Comparison of ENCODE assay signal across 18 mouse cellular contexts in the genomic region with DNA sequence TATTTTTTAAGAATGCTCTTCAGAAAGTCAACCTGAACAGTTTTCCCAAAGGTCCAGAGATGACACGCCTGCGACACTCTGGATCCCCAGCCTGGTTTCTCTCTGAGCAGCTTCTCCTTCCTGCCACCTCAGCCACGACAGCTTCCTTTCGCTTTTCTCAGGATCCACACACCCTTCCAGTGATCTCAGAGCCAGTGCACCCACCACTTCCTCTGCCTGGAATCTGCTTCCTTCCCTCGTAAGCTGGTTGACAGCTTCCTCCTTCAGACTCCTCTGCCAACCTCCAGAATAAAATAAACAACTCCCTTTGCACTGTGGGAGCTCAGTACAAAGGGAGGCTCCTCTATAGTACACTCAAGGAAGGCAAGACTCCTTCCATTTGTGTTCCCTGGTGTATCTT. TPM values are rescaled to one million over a fixed set of nuclear protein-coding genes. Genes with fewer than 3 reads are reported as not detected.
DNase-seq lines count a peak whose midpoint lies in the region; ATAC-seq lines count a peak whose summit lies in the region.
"Had no signal": no experiment of that assay in that cellular context is flagged by ENCODE, and none has a peak within 500 bp of the region (broad histone marks: within the 10 kb centered on the region; RNA-seq: fewer than 3 reads in every experiment).

No protein-coding gene starts in this region.

- no peak overlapping the region for H3K27ac ChIP-seq in kidney, embryonic 14.5 days (ENCODE audit: low read depth, low read length)
- H3K27ac ChIP-seq: forebrain, embryonic 13.5 days; heart, adult 2 months; limb, embryonic 12.5 days; neural tube, embryonic 12.5 days had no signal

- no peak overlapping the region for H3K9ac ChIP-seq in kidney, embryonic 14.5 days (ENCODE audit: low read depth, low read length)
- H3K9ac ChIP-seq: forebrain, embryonic 13.5 days; limb, embryonic 12.5 days; neural tube, embryonic 12.5 days had no signal

- peak; percentile 37 for DNase-seq in kidney, postnatal 14 days
- peak; percentile 55 for DNase-seq in 416B (ENCODE audit: low read depth)
- peak; percentile 65 for DNase-seq in brain, adult 2 months (ENCODE audit: low read depth, low spot score)
- DNase-seq in lung, postnatal 36 days = peak; percentile 73
- DNase-seq in gastrocnemius, postnatal 36 days = no peak
- no peak for DNase-seq in left cerebral cortex, adult 11 months (ENCODE audit: low spot score)
- DNase-seq: adrenal gland, adult 2 months; cerebellum, adult 8-10 months; embryo, embryonic 11 days; spleen, adult 18-20 months; thymus, postnatal 14 days had no signal

- ATAC-seq in kidney, embryonic 14.5 days (ENCODE audit: low FRiP score, low TSS enrichment) = no peak
- ATAC-seq: CD4-positive, CD25-positive, alpha-beta regulatory T cell, adult 4 months; forebrain, embryonic 13.5 days had no signal

- no peaks in the 10 kb centered on the region for H3K4me1 ChIP-seq in kidney, embryonic 14.5 days (ENCODE audit: control insufficient read depth, insufficient read depth, low read length)
- H3K4me1 ChIP-seq: forebrain, embryonic 13.5 days; neural tube, embryonic 12.5 days had no signal

- 70% methylated on average over 5 of the region's 5 CpGs for WGBS in kidney, embryonic 14.5 days

- no peaks in the 10 kb centered on the region for H3K9me3 ChIP-seq in kidney, embryonic 14.5 days (ENCODE audit: control insufficient read depth, low read length)
- H3K9me3 ChIP-seq: forebrain, embryonic 13.5 days; limb, embryonic 12.5 days; neural tube, embryonic 12.5 days had no signal

- intact Hi-C loops in gastrocnemius, postnatal 36 days (cut with DNase I) = no loop called here

- no peaks in the 10 kb centered on the region for H3K36me3 ChIP-seq in kidney, embryonic 14.5 days (ENCODE audit: control insufficient read depth, insufficient read depth, low read length)
- H3K36me3 ChIP-seq: limb, embryonic 12.5 days; neural tube, embryonic 12.5 days had no signal

- no peaks in the 10 kb centered on the region; the same call in 1 of the 2 replicates for H3K27me3 ChIP-seq in kidney, embryonic 14.5 days (ENCODE audit: control insufficient read depth, insufficient read depth, low read length)
- H3K27me3 ChIP-seq: forebrain, embryonic 13.5 days; neural tube, embryonic 12.5 days had no signal

- H3K4me3 ChIP-seq in kidney, embryonic 14.5 days (ENCODE audit: low read length) = no peak overlapping the region
- H3K4me3 ChIP-seq: forebrain, embryonic 13.5 days; heart, adult 2 months; limb, embryonic 12.5 days; neural tube, embryonic 12.5 days had no signal

- H3K4me2 ChIP-seq in kidney, embryonic 14.5 days (replicated peaks; ENCODE audit: low read depth, low read length) = no peak overlapping the region
- H3K4me2 ChIP-seq: forebrain, embryonic 13.5 days; limb, embryonic 12.5 days; neural tube, embryonic 12.5 days had no signal

RNA-seq across cellular contexts. Expression of gene Irf8, which starts 27.1 kb away (rescaled TPM):
- polyA plus RNA-seq in kidney, embryonic 14.5 days (2014; fragmentation: Nextera tagmentation; extraction: Ambion mirVana) = 5.6 and 5.7 TPM in 2 replicates
- 1 to 10 TPM; 6.7 to 9.9 TPM for total RNA-seq in gastrocnemius, postnatal 36 days (2021)
- total RNA-seq: MEL had no signal

Comparison
In these comparisons a context has a peak if more than half of its experiments do, and no peak if none do; other contexts are left out.
1. DNase-seq: peak in kidney, postnatal 14 days (single experiment), 416B (single experiment), brain, adult 2 months (single experiment) and lung, postnatal 36 days (single experiment); none in gastrocnemius, postnatal 36 days (0 of 2) and left cerebral cortex, adult 11 months (single experiment).